Mouse (Mus musculus): ENCODE data around the gene Plekhj1.

DNA sequence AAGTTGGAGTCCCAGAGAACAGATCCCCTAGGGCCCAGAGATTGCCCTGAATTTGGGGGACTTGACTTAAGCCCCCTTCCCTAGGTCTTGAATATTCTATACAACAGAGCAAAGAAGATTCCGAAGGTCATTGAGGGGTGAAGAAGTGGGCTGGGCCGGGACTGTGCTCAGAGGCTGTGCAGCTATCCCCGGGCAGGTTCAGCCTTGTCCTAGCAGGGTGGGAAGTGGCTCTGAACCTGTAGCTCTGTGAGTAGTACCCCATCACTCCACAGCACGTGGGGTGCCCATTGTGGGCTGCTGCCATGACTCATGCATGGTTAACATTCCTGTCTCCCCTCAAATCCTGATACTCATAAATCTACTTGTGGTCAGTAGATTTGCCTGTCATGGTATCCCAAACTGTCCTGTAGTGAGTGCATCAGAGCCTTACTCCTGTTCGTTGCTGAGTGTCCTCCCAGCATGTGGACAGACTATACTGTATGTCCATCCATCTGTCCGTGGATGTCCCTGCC, 22.0 kb downstream of the Plekhj1 start:
- TF ChIP-seq CTCF (IDR thresholded peaks at IDR 0.05) (no peak), EP300 (IDR thresholded peaks at IDR 0.05) (no peak)

Measured in lung, postnatal 0 days (tissue).